In the genomic region with DNA sequence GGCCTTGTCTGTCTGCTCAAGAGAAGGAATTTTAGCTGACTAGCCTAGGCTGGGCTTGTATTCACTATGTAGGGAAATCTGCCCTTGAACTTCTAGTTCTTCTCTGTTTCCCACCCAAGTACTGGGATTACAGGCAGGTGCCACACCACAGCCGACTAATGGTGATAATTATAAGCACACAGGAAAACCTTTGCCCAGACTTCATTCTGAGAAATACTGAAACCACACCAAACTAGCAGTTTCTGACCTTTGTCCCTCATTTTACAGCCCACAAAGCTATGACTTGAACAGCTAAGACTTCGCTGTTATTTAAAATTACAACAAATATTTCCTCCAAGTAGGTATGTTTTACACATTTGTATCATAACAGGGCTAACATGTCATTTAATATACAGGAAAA, we compare ENCODE assay signal across 8 mouse cellular contexts.
DNase-seq lines count a peak whose midpoint lies in the region; ATAC-seq lines count a peak whose summit lies in the region.

No protein-coding gene starts in this region.

- H3K4me2 ChIP-seq in embryonic facial prominence, embryonic 11.5 days (ENCODE audit: low read depth, low read length) = peak overlapping the region; percentile 74
- peak overlapping the region; percentile 63 for H3K4me2 ChIP-seq in intestine, embryonic 16.5 days (ENCODE audit: low read depth, low read length)
- peak overlapping the region; percentile 78 for H3K4me2 ChIP-seq in midbrain, embryonic 12.5 days (replicated peaks)

- ATAC-seq in embryonic facial prominence, embryonic 11.5 days (replicated peaks; ENCODE audit: insufficient number of reproducible peaks, low FRiP score, low TSS enrichment, low read depth) = no peak
- ATAC-seq in intestine, embryonic 16.5 days = peak; percentile 53
- ATAC-seq in midbrain, embryonic 12.5 days (ENCODE audit: low FRiP score, low read depth) = no peak
- no peak for ATAC-seq in megakaryocyte progenitor cell, adult 5-6 weeks (replicated peaks; ENCODE audit: poor library complexity)
- ATAC-seq in granulocyte monocyte progenitor cell, adult 5-6 weeks (replicated peaks; ENCODE audit: poor library complexity, severe bottlenecking) = no peak

- no peaks in the 10 kb centered on the region for H3K4me1 ChIP-seq in embryonic facial prominence, embryonic 11.5 days (ENCODE audit: control insufficient read depth, insufficient read depth, low read length)
- 0 out of 2 replicates have a peak, but pooled peaks cover 3% of the 10 kb centered on the region for H3K4me1 ChIP-seq in intestine, embryonic 16.5 days (ENCODE audit: control insufficient read depth, insufficient read depth, low read length)
- peaks cover 9% of the 10 kb centered on the region for H3K4me1 ChIP-seq in midbrain, embryonic 12.5 days

- H3K4me3 ChIP-seq in embryonic facial prominence, embryonic 11.5 days (ENCODE audit: low read depth, low read length) = peak overlapping the region; percentile 81
- peak overlapping the region; percentile 70 for H3K4me3 ChIP-seq in intestine, embryonic 16.5 days (ENCODE audit: low read length)
- H3K4me3 ChIP-seq in midbrain, embryonic 12.5 days = peak overlapping the region; percentile 80

- DNase-seq in layer of hippocampus, adult 11-12 months (ENCODE audit: low spot score) = peak; percentile 7
- DNase-seq in layer of hippocampus, adult 9-11 months = no peak
- peak; percentile 5 for DNase-seq in embryonic facial prominence, embryonic 11.5 days (ENCODE audit: low spot score)
- DNase-seq in urinary bladder, postnatal 36 days (ENCODE audit: low spot score in 2 of 2) = no peak

- WGBS in embryonic facial prominence, embryonic 11.5 days = 30% methylated on average over 2 of the region's 2 CpGs
- 16% methylated on average over 2 of the region's 2 CpGs for WGBS in intestine, embryonic 16.5 days
- 27% methylated on average over 2 of the region's 2 CpGs for WGBS in midbrain, embryonic 12.5 days

- no peak overlapping the region for H3K9ac ChIP-seq in embryonic facial prominence, embryonic 11.5 days (replicated peaks; ENCODE audit: low read length)
- H3K9ac ChIP-seq in intestine, embryonic 16.5 days (ENCODE audit: low read depth, low read length) = peak overlapping the region; percentile 77
- no peak overlapping the region for H3K9ac ChIP-seq in midbrain, embryonic 12.5 days (replicated peaks)

- H3K36me3 ChIP-seq in embryonic facial prominence, embryonic 11.5 days (replicated peaks; ENCODE audit: control insufficient read depth, insufficient read depth, low read depth, low read length) = no peaks in the 10 kb centered on the region
- no peaks in the 10 kb centered on the region for H3K36me3 ChIP-seq in intestine, embryonic 16.5 days (ENCODE audit: control insufficient read depth, insufficient read depth, low read length)
- H3K36me3 ChIP-seq in midbrain, embryonic 12.5 days = no peaks in the 10 kb centered on the region

- H3K9me3 ChIP-seq in embryonic facial prominence, embryonic 11.5 days (replicated peaks; ENCODE audit: control insufficient read depth, low read length) = no peaks in the 10 kb centered on the region
- no peaks in the 10 kb centered on the region for H3K9me3 ChIP-seq in intestine, embryonic 16.5 days (ENCODE audit: control insufficient read depth, low read length)
- no peaks in the 10 kb centered on the region for H3K9me3 ChIP-seq in midbrain, embryonic 12.5 days

- H3K27ac ChIP-seq in embryonic facial prominence, embryonic 11.5 days (replicated peaks; ENCODE audit: low read depth, low read length) = no peak overlapping the region
- peak overlapping the region; percentile 94 for H3K27ac ChIP-seq in intestine, embryonic 16.5 days (ENCODE audit: low read length)
- H3K27ac ChIP-seq in midbrain, embryonic 12.5 days (replicated peaks) = no peak overlapping the region

- no peaks in the 10 kb centered on the region for H3K27me3 ChIP-seq in embryonic facial prominence, embryonic 11.5 days (ENCODE audit: control insufficient read depth, insufficient read depth, low read length)
- H3K27me3 ChIP-seq in intestine, embryonic 16.5 days (replicated peaks; ENCODE audit: control insufficient read depth, insufficient read depth, low read length) = no peaks in the 10 kb centered on the region
- H3K27me3 ChIP-seq in midbrain, embryonic 12.5 days = no peaks in the 10 kb centered on the region

Comparison
In these comparisons a context has a peak if more than half of its experiments do, and no peak if none do; other contexts are left out.
1. DNase-seq: peak in layer of hippocampus, adult 11-12 months (single experiment) and embryonic facial prominence, embryonic 11.5 days (single experiment); none in layer of hippocampus, adult 9-11 months (single experiment) and urinary bladder, postnatal 36 days (0 of 2).
2. Peak in every context shown above with its lines, with median percentiles within 50 percentile points of each other: H3K4me2 ChIP-seq and H3K4me3 ChIP-seq.